Mouse (Mus musculus) liver, embryonic 13.5 days (tissue): ENCODE data around the gene Rb1. TPM values are rescaled to one million over a fixed set of nuclear protein-coding genes. Genes with fewer than 3 reads are reported as not detected.

Experiments
- ATAC-seq: fragments of 200-750 bp; cut with Nextera tagmentation; 2 replicates; pipeline ENCODE4 v1.8.0; 2017; ENCODE audit warnings: low read depth, mild to moderate bottlenecking, moderate number of reproducible peaks, moderate library complexity
- DNase-seq: peaks from one replicate; pipeline ENCODE4 v3.0.0; 2022
- H3K27ac ChIP-seq: fragments of 300-500 bp; sonication (generic); 2 replicates; pipeline ENCODE4 v1.5.1; 2015; ENCODE audit warnings: moderate library complexity, mild to moderate bottlenecking, inconsistent platforms
- H3K27me3 ChIP-seq: fragments of 300-500 bp; sonication (generic); 2 replicates; pipeline ENCODE4 v1.6.1; 2015; ENCODE audit warnings: mild to moderate bottlenecking, inconsistent platforms
- H3K36me3 ChIP-seq: fragments of 300-500 bp; sonication (generic); 2 replicates; pipeline ENCODE4 v1.6.1; 2015; ENCODE audit warnings: mild to moderate bottlenecking, inconsistent platforms
- H3K4me1 ChIP-seq: fragments of 300-500 bp; sonication (generic); replicated peaks from 2 replicates; pipeline ENCODE4 v1.6.1; 2015; ENCODE audit warnings: inconsistent platforms
- H3K4me2 ChIP-seq: fragments of 300-500 bp; sonication (generic); 2 replicates; pipeline ENCODE4 v1.6.1; 2015; ENCODE audit warnings: inconsistent platforms, mild to moderate bottlenecking, moderate library complexity
- H3K4me3 ChIP-seq: fragments of 300-500 bp; sonication (generic); replicated peaks from 2 replicates; pipeline ENCODE4 v1.5.1; 2015; ENCODE audit warnings: mild to moderate bottlenecking, inconsistent platforms
- H3K9ac ChIP-seq: fragments of 300-500 bp; sonication (generic); 2 replicates; pipeline ENCODE4 v1.6.1; 2015; ENCODE audit warnings: mild to moderate bottlenecking, inconsistent platforms
- H3K9me3 ChIP-seq: fragments of 300-500 bp; sonication (generic); replicated peaks from 2 replicates; pipeline ENCODE4 v1.6.1; 2016; ENCODE audit warnings: inconsistent platforms
- WGBS: fragments of 180-500 bp; shearing (Covaris S2); methylation state at CpG from one replicate; pipeline ENCODE4 v1.1.7; 2015; ENCODE audit not compliant: insufficient replicate concordance; 5-methylcytosine and 5-hydroxymethylcytosine counted together
- polyA plus RNA-seq: library from polyadenylated mRNA; unstranded; fragments of >200 nt; fragmentation: Nextera tagmentation; extraction: Ambion mirVana; gene quantifications from 2 replicates; pipeline ENCODE4 v1.2.1, GENCODE M21; 2015

Gene Rb1
- polyA plus RNA-seq, 1 experiment from 2014 or later, result 16.6 TPM

DNA sequence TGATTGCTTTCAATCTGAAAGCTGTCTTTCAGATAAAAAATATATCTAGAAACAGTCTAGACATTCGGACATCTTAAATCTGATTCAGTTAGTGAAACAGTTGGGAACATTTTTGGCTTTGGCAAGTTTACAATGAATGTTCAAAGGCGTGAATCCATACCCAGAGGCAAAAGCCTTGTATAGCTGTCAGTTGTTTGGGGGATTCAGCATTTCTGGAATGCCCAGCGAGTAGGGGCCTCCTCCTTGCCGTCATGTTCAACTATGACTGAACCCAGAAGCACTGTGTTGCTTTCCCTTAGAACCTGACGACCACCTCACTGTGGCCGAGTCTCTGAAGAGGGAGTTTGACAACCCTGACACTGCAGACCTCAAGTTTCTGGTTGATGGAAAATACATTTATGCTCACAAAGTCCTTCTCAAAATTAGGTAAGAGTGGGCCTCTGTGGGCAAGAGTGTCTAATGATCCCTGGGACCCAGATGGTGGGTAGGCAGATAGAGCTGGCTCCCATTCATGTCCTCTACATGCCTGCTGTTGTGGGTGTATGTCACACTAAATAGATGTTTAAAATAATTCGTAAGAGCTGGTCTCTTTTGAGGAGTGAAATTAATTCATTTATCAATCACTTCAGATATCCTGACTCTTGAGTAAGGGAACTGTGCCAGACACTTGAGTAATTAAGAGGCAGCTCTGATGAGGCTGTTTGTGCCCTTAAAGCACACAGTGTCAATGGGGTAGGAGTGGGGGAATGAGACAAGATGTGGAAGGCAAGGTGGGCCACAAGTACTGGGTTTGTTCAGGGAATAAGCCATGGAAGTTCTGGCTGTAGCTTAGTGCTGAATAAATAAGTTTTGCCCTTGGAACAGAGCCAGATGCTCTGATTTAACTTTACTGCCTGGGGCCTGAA lies 151.3 kb downstream of the Rb1 start:
- H3K9me3 ChIP-seq, result no peaks in the 10 kb centered on the region
- peaks cover 47% of the 10 kb centered on the region for H3K4me1 ChIP-seq
- 66% methylated on average over 7 of the region's 7 CpGs for whole genome bisulfite sequencing
- H3K9ac ChIP-seq, result no peak overlapping the region
- peaks cover 15% of the 10 kb centered on the region for H3K36me3 ChIP-seq
- ATAC-seq (no peak), DNase-seq (no peak)
- H3K4me3 ChIP-seq, result no peak overlapping the region
- H3K27me3 ChIP-seq, result no peaks in the 10 kb centered on the region
- H3K4me2 ChIP-seq, result no peak overlapping the region
- H3K27ac ChIP-seq, result no peak overlapping the region

GRCm38 (mm10) chr14:73173662-73174061 lies 152.0 kb downstream of the Rb1 start:
- DNase-seq (no peak), ATAC-seq (no peak)
- Histone ChIP-seq H3K27me3 (no peaks in the 10 kb centered on the region), H3K27ac (no peak overlapping the region), H3K9ac (no peak overlapping the region), H3K4me2 (no peak overlapping the region), H3K4me3 (no peak overlapping the region), H3K9me3 (no peaks in the 10 kb centered on the region), H3K36me3 (peaks cover 15% of the 10 kb centered on the region), H3K4me1 (peaks cover 40% of the 10 kb centered on the region)
- 76% methylated on average over 11 of the region's 11 CpGs for WGBS

GRCm38 (mm10) chr14:73172196-73173011 lies 153.2 kb downstream of the Rb1 start:
- peaks cover 29% of the 10 kb centered on the region for H3K4me1 ChIP-seq
- H3K9me3 ChIP-seq, result no peaks in the 10 kb centered on the region
- ATAC-seq (no peak), DNase-seq (no peak)
- H3K27me3 ChIP-seq, result no peaks in the 10 kb centered on the region
- no peak overlapping the region for H3K4me3 ChIP-seq
- H3K9ac ChIP-seq, result no peak overlapping the region
- no peak overlapping the region for H3K4me2 ChIP-seq
- WGBS, result 61% methylated on average over 12 of the region's 12 CpGs
- peaks cover 10% of the 10 kb centered on the region for H3K36me3 ChIP-seq
- H3K27ac ChIP-seq, result no peak overlapping the region

DNA sequence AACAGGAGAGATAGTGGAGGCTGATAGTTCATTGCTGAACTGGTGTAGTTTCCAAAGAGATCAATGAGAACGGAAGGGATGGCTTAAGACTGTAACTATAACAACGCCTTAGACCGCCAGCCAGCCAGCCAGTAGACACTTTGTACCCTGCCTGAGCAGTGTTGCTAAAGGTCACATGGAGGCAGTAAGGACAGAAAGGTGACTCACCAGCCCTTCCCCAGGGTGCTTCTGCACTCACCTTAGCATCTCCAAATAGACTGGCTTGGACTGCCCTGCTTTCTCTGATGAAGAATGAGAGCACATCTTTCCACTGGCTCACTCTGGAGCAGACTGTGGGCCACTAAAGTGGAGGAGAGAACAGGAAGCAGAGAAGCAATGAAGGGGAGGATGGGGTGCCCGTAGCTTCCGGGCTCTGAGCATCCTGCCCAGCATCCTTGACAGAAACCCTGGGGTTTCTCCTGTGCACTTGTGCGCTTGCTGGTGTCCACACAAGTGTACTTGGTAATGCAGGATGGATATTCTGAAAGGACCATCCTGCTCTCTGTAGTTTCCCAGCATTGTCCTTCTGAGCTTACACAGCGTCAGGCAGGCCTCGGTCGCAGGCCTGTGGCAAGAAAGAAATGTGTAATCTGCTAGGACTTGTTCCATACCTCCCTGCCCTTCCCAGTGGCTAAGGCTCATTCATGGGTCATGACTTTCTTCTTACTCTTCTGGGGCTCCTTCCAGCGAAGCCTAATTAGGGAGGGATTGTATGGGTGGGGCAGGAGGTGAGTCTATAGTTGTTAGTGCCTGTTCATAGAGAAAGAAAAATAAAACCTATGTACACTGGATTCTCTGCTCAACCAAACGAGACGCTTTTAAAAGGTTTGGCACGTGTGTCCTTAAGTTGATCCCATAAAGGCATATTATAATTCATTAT lies 155.4 kb downstream of the Rb1 start:
- no peak for DNase-seq
- peaks cover 17% of the 10 kb centered on the region for H3K4me1 ChIP-seq
- 72% methylated on average over 13 of the region's 13 CpGs for WGBS

GRCm38 (mm10) chr14:73168605-73169004 lies 157.0 kb downstream of the Rb1 start:
- 74% methylated on average over 6 of the region's 6 CpGs for WGBS
- 0 out of 2 replicates have a peak, but pooled peaks cover 7% of the 10 kb centered on the region for H3K4me1 ChIP-seq
- no peak for ATAC-seq
- no peaks in the 10 kb centered on the region for H3K9me3 ChIP-seq
- no peak overlapping the region for H3K9ac ChIP-seq
- H3K4me3 ChIP-seq, result no peak overlapping the region
- no peak overlapping the region for H3K27ac ChIP-seq
- no peak for DNase-seq
- H3K36me3 ChIP-seq, result peaks cover 17% of the 10 kb centered on the region
- no peak overlapping the region for H3K4me2 ChIP-seq
- no peaks in the 10 kb centered on the region for H3K27me3 ChIP-seq

More for the DNA sequence above, 155.4 kb downstream of the Rb1 start:
- H3K27ac ChIP-seq, result no peak overlapping the region
- peaks cover 8% of the 10 kb centered on the region for H3K36me3 ChIP-seq
- H3K9me3 ChIP-seq, result no peaks in the 10 kb centered on the region
- no peak overlapping the region for H3K9ac ChIP-seq
- H3K4me3 ChIP-seq, result no peak overlapping the region
- H3K27me3 ChIP-seq, result no peaks in the 10 kb centered on the region
- no peak overlapping the region for H3K4me2 ChIP-seq
- ATAC-seq, result no peak

DNA sequence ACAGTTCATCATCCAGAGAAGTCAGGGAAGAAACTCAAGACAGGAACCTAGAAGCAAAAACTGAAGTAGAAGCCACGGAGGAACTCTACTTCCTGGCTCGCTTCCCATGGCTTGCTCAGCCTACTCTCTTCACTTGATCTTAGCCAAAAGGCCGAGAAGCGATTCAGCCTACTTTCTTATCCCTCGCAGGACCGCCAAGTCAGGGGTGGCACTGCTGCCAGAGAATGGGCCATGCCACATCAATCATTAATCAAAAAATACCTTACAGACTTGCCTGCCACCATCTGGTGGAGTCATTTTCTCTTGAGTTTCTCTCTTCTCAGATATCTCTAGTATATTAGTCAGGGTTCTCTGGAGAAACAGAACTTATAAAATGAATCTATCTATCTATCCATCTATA lies 160.5 kb downstream of the Rb1 start:
- H3K9me3 ChIP-seq, result no peaks in the 10 kb centered on the region
- H3K27ac ChIP-seq, result no peak overlapping the region
- H3K27me3 ChIP-seq, result no peaks in the 10 kb centered on the region
- no peak overlapping the region for H3K4me2 ChIP-seq
- no peak overlapping the region for H3K4me3 ChIP-seq
- H3K36me3 ChIP-seq, result peaks cover 25% of the 10 kb centered on the region
- no peak overlapping the region for H3K9ac ChIP-seq
- DNase-seq (no peak), ATAC-seq (no peak)
- 73% methylated on average over 6 of the region's 6 CpGs for WGBS
- 0 out of 2 replicates have a peak, but pooled peaks cover 7% of the 10 kb centered on the region for H3K4me1 ChIP-seq

GRCm38 (mm10) chr14:73163363-73163998 lies 162.1 kb downstream of the Rb1 start:
- WGBS, result 54% methylated on average over 10 of the region's 10 CpGs
- H3K36me3 ChIP-seq, result peaks cover 23% of the 10 kb centered on the region

GRCm38 (mm10) chr14:73162192-73162800 lies 163.3 kb downstream of the Rb1 start:
- no peak for DNase-seq
- 74% methylated on average over 13 of the region's 13 CpGs for WGBS
- H3K27ac ChIP-seq, result no peak overlapping the region
- H3K9me3 ChIP-seq, result no peaks in the 10 kb centered on the region
- no peak overlapping the region for H3K9ac ChIP-seq
- ATAC-seq, result no peak
- H3K27me3 ChIP-seq, result no peaks in the 10 kb centered on the region
- no peak overlapping the region for H3K4me3 ChIP-seq
- H3K36me3 ChIP-seq, result peaks cover 23% of the 10 kb centered on the region
- H3K4me2 ChIP-seq, result no peak overlapping the region
- no peaks in the 10 kb centered on the region for H3K4me1 ChIP-seq

More at GRCm38 (mm10) chr14:73163363-73163998, 162.1 kb downstream of the Rb1 start:
- H3K27ac ChIP-seq, result no peak overlapping the region
- no peak for DNase-seq
- no peak overlapping the region for H3K4me3 ChIP-seq
- no peaks in the 10 kb centered on the region for H3K4me1 ChIP-seq
- no peak overlapping the region for H3K4me2 ChIP-seq
- no peak overlapping the region for H3K9ac ChIP-seq
- no peak for ATAC-seq
- H3K9me3 ChIP-seq, result no peaks in the 10 kb centered on the region
- H3K27me3 ChIP-seq, result no peaks in the 10 kb centered on the region

GRCm38 (mm10) chr14:73161303-73161702 lies 164.3 kb downstream of the Rb1 start:
- H3K27ac ChIP-seq, result no peak overlapping the region
- H3K4me2 ChIP-seq, result no peak overlapping the region
- H3K36me3 ChIP-seq, result peaks cover 20% of the 10 kb centered on the region
- no peaks in the 10 kb centered on the region for H3K27me3 ChIP-seq
- H3K4me1 ChIP-seq, result no peaks in the 10 kb centered on the region
- H3K9ac ChIP-seq, result no peak overlapping the region
- DNase-seq (no peak), ATAC-seq (no peak)
- 79% methylated on average over 5 of the region's 5 CpGs for WGBS
- H3K9me3 ChIP-seq, result no peaks in the 10 kb centered on the region
- no peak overlapping the region for H3K4me3 ChIP-seq

DNA sequence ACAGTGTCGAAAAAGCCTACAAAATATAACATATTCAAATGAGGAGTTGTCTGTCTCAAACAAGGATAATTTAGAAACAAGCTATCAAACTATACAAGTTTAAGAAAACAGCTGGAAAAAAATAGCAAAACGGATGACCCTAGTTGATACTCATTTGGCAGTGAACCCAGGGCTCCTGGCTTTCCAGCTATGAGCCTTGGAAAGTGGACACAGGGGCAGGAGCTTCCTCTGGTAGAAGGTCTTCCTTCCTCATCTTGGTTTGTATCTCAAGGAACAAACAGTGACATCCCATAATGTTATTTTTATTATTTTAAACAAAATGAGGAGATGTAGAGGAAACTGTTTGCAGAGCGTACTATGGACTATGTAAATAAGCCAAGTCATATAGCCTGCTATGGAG lies 177.5 kb downstream of the Rb1 start:
- no peak for DNase-seq

More for the DNA sequence above, 177.5 kb downstream of the Rb1 start:
- Histone ChIP-seq H3K9ac (no peak overlapping the region), H3K4me2 (no peak overlapping the region), H3K4me3 (no peak overlapping the region), H3K9me3 (no peaks in the 10 kb centered on the region), H3K27ac (no peak overlapping the region), H3K36me3 (no peaks in the 10 kb centered on the region), H3K27me3 (no peaks in the 10 kb centered on the region), H3K4me1 (peaks cover 14% of the 10 kb centered on the region)
- no peak for ATAC-seq
- 74% methylated on average over 3 of the region's 3 CpGs for WGBS
